Mouse (Mus musculus): ENCODE measurements at regions not wholly inside any gene's neighbourhood (a gene's known extent, or its start where the extent isn't known, plus 50 kb on each side); places are given as distances from the start of the nearest gene placed in this dataset.
"Not testable (repeated sequence)": the region's sequence is repeated elsewhere in the genome, so short reads cannot be mapped to it uniquely, and the experiment has no call there.

GRCm38 (mm10) chr6:48175234-48175633 lies 88.8 kb upstream of the Zfp746 start:
- no peak for DNase-seq (ENCODE audit: low spot score in 2 of 2)

GRCm38 (mm10) chr6:48172769-48173168 lies 86.4 kb upstream of the Zfp746 start:
- not testable (repeated sequence) for DNase-seq (ENCODE audit: low spot score in 2 of 2)

- DNase-seq (ENCODE audit: low spot score in 2 of 2) = no peak
Observed at GRCm38 (mm10) chr6:48136851-48137250, 50.5 kb upstream of the Zfp746 start.
